Mouse (Mus musculus): Measurements from ENCODE around the gene Ammecr1.

DNA sequence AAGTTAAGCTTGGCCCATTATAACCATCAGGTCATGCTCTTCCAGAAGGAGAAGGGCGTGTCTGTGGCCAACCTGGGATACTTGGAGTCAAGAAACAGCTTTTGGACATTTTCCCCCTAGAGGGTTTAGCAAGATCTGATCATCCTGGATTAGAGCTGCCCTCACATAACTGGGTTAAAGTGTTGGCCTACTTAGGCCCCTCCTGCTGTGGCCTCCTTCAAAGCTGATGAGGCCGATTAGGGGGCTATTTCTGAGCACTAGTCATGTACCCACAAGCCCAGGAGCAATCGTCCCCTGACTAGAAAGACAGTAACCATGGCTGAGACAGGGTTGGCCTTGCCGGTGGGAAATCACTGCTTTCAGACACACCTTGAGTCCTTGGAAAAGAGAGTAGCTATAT lies 124.6 kb downstream of the Ammecr1 start:
- TF ChIP-seq CTCF (IDR thresholded peaks at IDR 0.05; ENCODE audit: low read depth, low read length) (no peak), POLR2AphosphoS5 (IDR thresholded peaks at IDR 0.05; ENCODE audit: insufficient replicate concordance, low read depth, low read length) (no peak), TAL1 (conservative IDR thresholded peaks at IDR 0.05; ENCODE audit: low read depth, low read length) (no peak)
